Mouse (Mus musculus) cerebellum, adult 8-10 months (tissue): Measurements from ENCODE around the gene Zfp64.

Source experiments
- DNase-seq: peaks from one replicate; pipeline ENCODE4 v3.0.0; 2022

Gene Zfp64

GRCm38 (mm10) chr2:168954835-168955716 lies at the start of gene Zfp64:
TSS of gene Zfp64 (minus strand) at chr2:168955587.
- peak; percentile 77 for DNase-seq

- DNase-seq = no peak
These were observed 37.4 kb upstream of the Zfp64 start for GRCm38 (mm10) chr2:168992642-168993420.

- DNase-seq = no peak
These were observed 35.6 kb upstream of the Zfp64 start for GRCm38 (mm10) chr2:168990957-168991356.

- peak; percentile 5 for DNase-seq
These were observed 34.8 kb upstream of the Zfp64 start for GRCm38 (mm10) chr2:168990061-168990753.

- no peak for DNase-seq
These were observed 32.7 kb upstream of the Zfp64 start for GRCm38 (mm10) chr2:168988056-168988455.

- no peak for DNase-seq
These were observed 32.0 kb upstream of the Zfp64 start for GRCm38 (mm10) chr2:168987421-168987820.

- DNase-seq = no peak
These were observed 26.6 kb upstream of the Zfp64 start for GRCm38 (mm10) chr2:168981951-168982350.

GRCm38 (mm10) chr2:168981448-168981847 lies 26.1 kb upstream of the Zfp64 start:
- no peak for DNase-seq

GRCm38 (mm10) chr2:168980859-168981258 lies 25.5 kb upstream of the Zfp64 start:
- DNase-seq = no peak

- DNase-seq = no peak
These were observed 24.4 kb upstream of the Zfp64 start for GRCm38 (mm10) chr2:168979742-168980141.

GRCm38 (mm10) chr2:168978031-168978430 lies 22.6 kb upstream of the Zfp64 start:
- no peak for DNase-seq

- no peak for DNase-seq
These were observed 14.7 kb upstream of the Zfp64 start for GRCm38 (mm10) chr2:168970131-168970530.

- DNase-seq = peak; percentile 28
These were observed 12.9 kb upstream of the Zfp64 start for GRCm38 (mm10) chr2:168968136-168968925.

GRCm38 (mm10) chr2:168966525-168966924 lies 11.1 kb upstream of the Zfp64 start:
- DNase-seq = no peak

GRCm38 (mm10) chr2:168964849-168965248 lies 9.5 kb upstream of the Zfp64 start:
- DNase-seq = no peak

GRCm38 (mm10) chr2:168961729-168962666 lies 6.6 kb upstream of the Zfp64 start:
- no peak for DNase-seq

- no peak for DNase-seq
These were observed 5.4 kb upstream of the Zfp64 start for GRCm38 (mm10) chr2:168960814-168961213.

GRCm38 (mm10) chr2:168959339-168959885 lies 4.0 kb upstream of the Zfp64 start:
- no peak for DNase-seq

- DNase-seq = no peak
These were observed 511 bp upstream of the Zfp64 start for GRCm38 (mm10) chr2:168955850-168956346.

GRCm38 (mm10) chr2:168954376-168954775 lies 1.0 kb downstream of the Zfp64 start:
- DNase-seq = no peak

- DNase-seq = no peak
These were observed 6.9 kb downstream of the Zfp64 start for GRCm38 (mm10) chr2:168948506-168948905.
